Mouse (Mus musculus): Measurements from ENCODE around the gene Tpmt.

Gene Tpmt

GRCm38 (mm10) chr13:46975930-46976329 is 68.6 kb downstream of the Tpmt start:
- DNase-seq (ENCODE audit: low spot score in 2 of 2), result no peak

- no peak for DNase-seq (ENCODE audit: low spot score in 2 of 2)
These were observed 69.4 kb downstream of the Tpmt start for GRCm38 (mm10) chr13:46975031-46975551.

Data from frontal cortex, postnatal 36 days (tissue).